Mouse (Mus musculus) liver, adult 2 months (tissue): ENCODE measurements at regions not wholly inside any gene's neighbourhood (a gene's known extent, or its start where the extent isn't known, plus 50 kb on each side); places are given as distances from the start of the nearest gene placed in this dataset.

ENCODE experiments used
- DNase-seq: peaks from one replicate; pipeline ENCODE4 v3.0.0-alpha.2; 2011; ENCODE audit warnings: low read depth, low spot score; ENCODE audit errors: extremely low read depth
- H3K27ac ChIP-seq: fragments of 200-500 bp; replicated peaks from 2 replicates; pipeline ENCODE4 v1.5.1; 2012; ENCODE audit warnings: low read depth, mild to moderate bottlenecking, control low read depth, inconsistent platforms, low read length; ENCODE audit not compliant: insufficient read depth
- H3K27me3 ChIP-seq: fragments of 200-500 bp; 2 replicates; pipeline ENCODE4 v1.6.1; 2012; ENCODE audit warnings: mild to moderate bottlenecking, moderate library complexity, low read length, inconsistent platforms; ENCODE audit not compliant: control insufficient read depth, insufficient read depth
- H3K36me3 ChIP-seq: fragments of 200-500 bp; 2 replicates; pipeline ENCODE4 v1.6.1; 2012; ENCODE audit warnings: low read length, inconsistent platforms; ENCODE audit not compliant: control insufficient read depth, insufficient read depth
- H3K4me1 ChIP-seq: fragments of 200-500 bp; 2 replicates; pipeline ENCODE4 v1.6.1; 2011; ENCODE audit warnings: low read length; ENCODE audit not compliant: control insufficient read depth, insufficient read depth
- H3K4me3 ChIP-seq: fragments of 200-500 bp; 2 replicates; pipeline ENCODE4 v1.5.1; 2011; ENCODE audit warnings: low read depth, mild to moderate bottlenecking, control low read depth, low read length, moderate library complexity; ENCODE audit not compliant: insufficient read depth
- H3K79me2 ChIP-seq: fragments of 200-500 bp; 2 replicates; pipeline ENCODE4 v1.6.1; 2012; ENCODE audit warnings: inconsistent platforms, mild to moderate bottlenecking, low read length, moderate library complexity; ENCODE audit not compliant: control insufficient read depth, insufficient read depth
- H3K9ac ChIP-seq: fragments of 200-500 bp; 2 replicates; pipeline ENCODE4 v1.6.1; 2012; ENCODE audit warnings: low read depth, mild to moderate bottlenecking, control low read depth, inconsistent platforms, low read length
- CTCF ChIP-seq: fragments of 200-500 bp; IDR thresholded peaks from 2 replicates; pipeline ENCODE4 v1.5.1; 2011; ENCODE audit warnings: low read depth, low read length, control low read depth
- POLR2A ChIP-seq: fragments of 200-500 bp; IDR thresholded peaks from 2 replicates; pipeline ENCODE4 v1.6.1; 2011; ENCODE audit warnings: low read length, control low read depth; ENCODE audit not compliant: insufficient read depth; ENCODE audit errors: extremely low read depth
- WGBS: fragments of 180-500 bp; shearing (Covaris S2); methylation state at CpG from one replicate; pipeline ENCODE4 v1.1.7; 2018; 5-methylcytosine and 5-hydroxymethylcytosine counted together

- Histone ChIP-seq H3K36me3 (no peaks in the 10 kb centered on the region), H3K79me2 (no peaks in the 10 kb centered on the region), H3K27me3 (no peaks in the 10 kb centered on the region), H3K4me3 (no peak overlapping the region), H3K9ac (no peak overlapping the region), H3K27ac (no peak overlapping the region), H3K4me1 (no peaks in the 10 kb centered on the region)
- WGBS: 75% methylated on average over 6 of the region's 6 CpGs
- DNase-seq: no peak
- no peak for TF ChIP-seq CTCF
- TF ChIP-seq POLR2A: no peak
Measured at GRCm38 (mm10) chr8:8876469-8876868, 186.1 kb upstream of the Arglu1 start.

DNA sequence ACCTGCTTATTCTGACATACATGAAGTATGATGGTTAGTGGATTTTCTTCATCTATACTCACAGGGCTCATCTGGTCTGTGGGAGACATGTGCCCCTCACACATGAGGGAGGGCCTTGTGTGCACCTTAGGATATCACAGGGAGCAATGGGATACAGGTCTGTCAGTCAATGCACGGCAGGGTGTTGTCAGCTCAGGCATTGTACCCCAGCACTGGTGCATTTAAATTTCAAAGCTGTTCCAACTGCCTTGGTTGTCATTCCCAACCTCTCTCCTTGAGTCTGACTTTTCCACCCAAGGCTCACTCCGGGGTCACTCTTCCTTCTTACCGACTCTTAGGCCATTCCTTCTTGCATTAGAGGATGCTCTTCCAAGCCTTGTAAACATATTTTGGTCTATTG, 181.6 kb upstream of the Arglu1 start:
- H3K4me3 ChIP-seq: no peak overlapping the region
- H3K36me3 ChIP-seq: no peaks in the 10 kb centered on the region
- TF ChIP-seq CTCF (no peak), POLR2A (no peak)
- peaks cover 4% of the 10 kb centered on the region; the same call in 1 of the 2 replicates for H3K4me1 ChIP-seq
- DNase-seq: no peak
- H3K27ac ChIP-seq: no peak overlapping the region
- 90% methylated on average over 3 of the region's 3 CpGs for WGBS
- H3K79me2 ChIP-seq: no peaks in the 10 kb centered on the region
- H3K9ac ChIP-seq: no peak overlapping the region
- H3K27me3 ChIP-seq: no peaks in the 10 kb centered on the region

- Histone ChIP-seq H3K4me3 (no peak overlapping the region), H3K9ac (no peak overlapping the region), H3K27me3 (no peaks in the 10 kb centered on the region), H3K36me3 (no peaks in the 10 kb centered on the region), H3K79me2 (no peaks in the 10 kb centered on the region), H3K4me1 (peaks cover 4% of the 10 kb centered on the region; the same call in 1 of the 2 replicates), H3K27ac (no peak overlapping the region)
- TF ChIP-seq CTCF (no peak), POLR2A (no peak)
- no peak for DNase-seq
- 79% methylated on average over 8 of the region's 8 CpGs for WGBS
Measured at GRCm38 (mm10) chr8:8871039-8871438, 180.7 kb upstream of the Arglu1 start.

GRCm38 (mm10) chr8:8870487-8870886, 180.2 kb upstream of the Arglu1 start:
- Histone ChIP-seq H3K27me3 (no peaks in the 10 kb centered on the region), H3K27ac (no peak overlapping the region), H3K4me3 (no peak overlapping the region), H3K9ac (no peak overlapping the region), H3K79me2 (no peaks in the 10 kb centered on the region), H3K36me3 (no peaks in the 10 kb centered on the region), H3K4me1 (peaks cover 4% of the 10 kb centered on the region; the same call in 1 of the 2 replicates)
- WGBS: 39% methylated on average over 4 of the region's 4 CpGs
- DNase-seq: no peak
- TF ChIP-seq CTCF (no peak), POLR2A (no peak)

GRCm38 (mm10) chr8:8869338-8869737, 179.0 kb upstream of the Arglu1 start:
- no peak for TF ChIP-seq POLR2A
- WGBS: 63% methylated on average over 6 of the region's 6 CpGs
- no peak overlapping the region for H3K4me3 ChIP-seq
- H3K79me2 ChIP-seq: no peaks in the 10 kb centered on the region
- peaks cover 4% of the 10 kb centered on the region; the same call in 1 of the 2 replicates for H3K4me1 ChIP-seq
- H3K36me3 ChIP-seq: no peaks in the 10 kb centered on the region
- H3K27ac ChIP-seq: peak overlapping the region; percentile 36
- H3K9ac ChIP-seq: no peak overlapping the region
- H3K27me3 ChIP-seq: no peaks in the 10 kb centered on the region
- peak; percentile 6 for DNase-seq

DNA sequence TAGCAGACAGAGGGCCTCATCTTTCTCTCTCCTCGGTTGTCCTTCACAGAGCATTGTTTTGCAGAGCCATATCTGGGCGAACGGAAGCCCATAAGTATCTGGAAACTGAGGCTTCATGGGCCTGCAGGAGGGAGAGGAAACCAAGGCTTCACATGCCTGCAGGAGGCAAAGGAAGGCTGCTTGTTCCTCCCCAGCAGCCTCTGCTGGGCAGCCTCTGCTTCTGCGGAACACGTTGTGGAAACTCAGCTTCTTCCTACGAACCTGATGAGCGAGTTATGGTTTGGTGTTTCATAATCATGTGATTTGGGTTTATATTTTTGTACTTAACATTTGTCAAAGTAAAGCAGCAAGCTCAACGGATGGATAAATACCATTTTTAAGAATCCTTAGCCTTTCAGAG, 177.6 kb upstream of the Arglu1 start:
- no peak for DNase-seq
- H3K27me3 ChIP-seq: no peaks in the 10 kb centered on the region
- no peak overlapping the region for H3K9ac ChIP-seq
- no peaks in the 10 kb centered on the region for H3K79me2 ChIP-seq
- no peaks in the 10 kb centered on the region for H3K36me3 ChIP-seq
- H3K4me3 ChIP-seq: no peak overlapping the region
- H3K4me1 ChIP-seq: peaks cover 4% of the 10 kb centered on the region; the same call in 1 of the 2 replicates
- TF ChIP-seq POLR2A (no peak), CTCF (no peak)
- peak overlapping the region; percentile 11 for H3K27ac ChIP-seq
- 66% methylated on average over 8 of the region's 8 CpGs for WGBS
